Mouse (Mus musculus) erythroblast, embryonic 14.5 days (primary cell): ENCODE results near the gene Atp2a1. TPM values are rescaled to one million over a fixed set of nuclear protein-coding genes. Genes with fewer than 3 reads are reported as not detected.
"Not testable (repeated sequence)": the region's sequence is repeated elsewhere in the genome, so short reads cannot be mapped to it uniquely, and the experiment has no call there.

Source experiments
- H3K27me3 ChIP-seq: 2 replicates; pipeline ENCODE4 v1.6.1; 2012; ENCODE audit warnings: inconsistent platforms; ENCODE audit not compliant: control insufficient read depth
- H3K36me3 ChIP-seq: 2 replicates; pipeline ENCODE4 v1.6.1; 2012; ENCODE audit warnings: mild to moderate bottlenecking, inconsistent platforms; ENCODE audit not compliant: control insufficient read depth
- H3K4me1 ChIP-seq: 2 replicates; pipeline ENCODE4 v1.6.1; 2012; ENCODE audit warnings: inconsistent platforms; ENCODE audit not compliant: control insufficient read depth
- H3K4me3 ChIP-seq: replicated peaks from 2 replicates; pipeline ENCODE3; 2012; ENCODE audit warnings: moderate library complexity, mild to moderate bottlenecking, inconsistent platforms
- H3K9me3 ChIP-seq: 2 replicates; pipeline ENCODE4 v1.6.1; 2012; ENCODE audit warnings: low read length, inconsistent platforms, mixed read lengths; ENCODE audit not compliant: control insufficient read depth
- GATA1 ChIP-seq: IDR thresholded peaks from 2 replicates; pipeline ENCODE4 v1.6.1; 2012; ENCODE audit warnings: low read length, inconsistent platforms, mixed read lengths
- TAL1 ChIP-seq: IDR thresholded peaks from 3 replicates; pipeline ENCODE4 v1.6.1; 2012; ENCODE audit warnings: low read length, inconsistent platforms, mixed read lengths
- polyA plus RNA-seq: library from polyadenylated mRNA; stranded (reverse); fragments of >175 nt; gene quantifications from 2 replicates; pipeline ENCODE4 v1.2.3, GENCODE M21; 2012

The Atp2a1 gene
- polyA plus RNA-seq, 1 experiment, result not detected

DNA sequence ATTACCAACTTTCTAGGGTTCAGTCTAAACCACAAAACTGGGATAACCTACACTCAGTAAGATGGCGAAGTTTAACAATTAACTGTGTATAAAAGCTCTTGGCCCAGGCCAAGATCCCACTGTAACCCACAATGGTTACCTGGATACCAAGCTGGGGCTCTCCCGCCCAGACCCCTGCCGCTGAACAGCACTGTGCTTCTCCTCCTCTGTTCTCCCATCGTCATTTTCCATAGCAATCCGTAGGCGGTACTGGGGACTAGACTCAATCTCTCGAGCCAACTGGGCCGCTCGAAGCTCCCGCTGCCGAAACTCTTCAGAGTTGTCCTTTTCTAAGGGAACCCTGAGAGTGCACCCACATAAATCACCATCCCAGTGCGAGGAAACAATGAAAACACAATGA is 35.1 kb upstream of the Atp2a1 start:
- Histone ChIP-seq H3K4me1 (peaks cover 39% of the 10 kb centered on the region), H3K36me3 (peaks cover 84% of the 10 kb centered on the region), H3K9me3 (no peaks in the 10 kb centered on the region), H3K4me3 (no peak overlapping the region), H3K27me3 (no peaks in the 10 kb centered on the region)
- no peak for TF ChIP-seq GATA1

- H3K9me3 ChIP-seq, result no peaks in the 10 kb centered on the region
- peaks cover 45% of the 10 kb centered on the region for H3K4me1 ChIP-seq
- H3K27me3 ChIP-seq, result no peaks in the 10 kb centered on the region
- no peak for TF ChIP-seq TAL1
- no peak overlapping the region for H3K4me3 ChIP-seq
- peaks cover 98% of the 10 kb centered on the region for H3K36me3 ChIP-seq
Measured at GRCm38 (mm10) chr7:126496475-126496874, 33.6 kb upstream of the Atp2a1 start.

GRCm38 (mm10) chr7:126494120-126494519 is 31.2 kb upstream of the Atp2a1 start:
- H3K9me3 ChIP-seq, result no peaks in the 10 kb centered on the region
- peaks cover 98% of the 10 kb centered on the region for H3K36me3 ChIP-seq
- H3K27me3 ChIP-seq, result no peaks in the 10 kb centered on the region
- H3K4me3 ChIP-seq, result no peak overlapping the region
- TF ChIP-seq TAL1, result no peak
- TF ChIP-seq GATA1, result no peak
- H3K4me1 ChIP-seq, result peaks cover 26% of the 10 kb centered on the region

DNA sequence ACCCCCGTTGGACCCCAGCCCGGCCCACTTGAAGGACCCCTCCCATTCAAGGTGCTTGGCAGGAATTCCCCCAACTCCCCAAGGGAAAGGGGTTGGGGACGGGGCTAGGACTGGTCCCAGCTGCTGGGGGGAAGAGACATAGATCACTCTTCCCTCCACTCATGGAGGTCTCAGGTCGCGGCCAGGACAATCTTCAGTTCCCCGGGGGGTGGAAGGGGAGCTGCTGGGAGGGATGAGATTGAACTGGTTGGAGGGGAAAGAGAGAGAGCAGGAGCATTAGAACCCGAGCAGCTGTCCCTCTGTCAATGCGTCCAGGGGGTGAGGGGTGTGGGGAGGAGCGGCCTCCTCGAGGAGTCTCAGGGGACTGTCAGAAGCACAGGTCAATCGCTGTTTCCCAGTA is 29.1 kb upstream of the Atp2a1 start:
- Histone ChIP-seq H3K36me3 (peaks cover 86% of the 10 kb centered on the region), H3K4me1 (peaks cover 27% of the 10 kb centered on the region), H3K4me3 (no peak overlapping the region), H3K9me3 (no peaks in the 10 kb centered on the region), H3K27me3 (no peaks in the 10 kb centered on the region)
- no peak for TF ChIP-seq TAL1
- no peak for TF ChIP-seq GATA1

GRCm38 (mm10) chr7:126491005-126491404 is 28.1 kb upstream of the Atp2a1 start:
- Histone ChIP-seq H3K4me1 (peaks cover 32% of the 10 kb centered on the region), H3K27me3 (no peaks in the 10 kb centered on the region), H3K4me3 (no peak overlapping the region), H3K9me3 (no peaks in the 10 kb centered on the region), H3K36me3 (peaks cover 76% of the 10 kb centered on the region)
- no peak for TF ChIP-seq GATA1
- no peak for TF ChIP-seq TAL1

DNA sequence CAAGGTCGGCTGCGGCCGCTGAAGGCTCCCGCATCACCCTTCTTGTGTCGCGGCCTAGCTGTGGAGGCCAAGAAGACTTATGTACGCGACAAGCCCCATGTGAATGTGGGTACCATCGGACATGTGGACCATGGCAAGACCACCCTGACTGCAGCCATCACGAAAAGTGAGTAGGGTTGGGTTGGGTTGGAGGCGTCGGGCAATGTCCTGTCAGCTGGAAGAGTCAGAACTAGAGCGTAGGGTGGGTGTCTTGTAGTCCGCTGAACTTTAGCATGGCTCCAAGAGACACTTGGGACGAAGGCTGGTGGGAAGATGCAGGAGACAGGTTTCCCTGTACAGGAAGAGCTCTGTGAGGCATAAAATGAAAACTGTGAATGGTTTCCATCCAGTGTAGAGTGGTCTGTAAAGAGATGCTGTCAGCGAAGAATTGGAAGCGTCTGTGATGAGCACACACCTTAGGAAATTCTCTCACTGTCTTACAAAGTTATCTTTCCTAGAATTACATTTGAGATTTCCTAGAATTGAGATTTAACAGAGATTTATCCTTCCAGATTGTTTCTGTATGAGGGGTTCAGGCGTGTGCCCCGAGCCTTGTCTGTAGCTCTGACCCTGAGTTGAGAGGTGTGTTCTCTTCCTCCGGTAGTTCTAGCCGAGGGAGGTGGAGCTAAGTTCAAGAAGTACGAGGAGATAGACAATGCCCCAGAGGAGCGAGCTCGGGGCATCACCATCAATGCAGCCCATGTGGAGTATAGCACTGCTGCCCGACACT is 24.9 kb upstream of the Atp2a1 start:
- Histone ChIP-seq H3K4me3 (peak overlapping the region; percentile 86), H3K4me1 (peaks cover 35% of the 10 kb centered on the region), H3K36me3 (peaks cover 44% of the 10 kb centered on the region)
- not testable (repeated sequence) for H3K9me3 ChIP-seq, H3K27me3 ChIP-seq

DNA sequence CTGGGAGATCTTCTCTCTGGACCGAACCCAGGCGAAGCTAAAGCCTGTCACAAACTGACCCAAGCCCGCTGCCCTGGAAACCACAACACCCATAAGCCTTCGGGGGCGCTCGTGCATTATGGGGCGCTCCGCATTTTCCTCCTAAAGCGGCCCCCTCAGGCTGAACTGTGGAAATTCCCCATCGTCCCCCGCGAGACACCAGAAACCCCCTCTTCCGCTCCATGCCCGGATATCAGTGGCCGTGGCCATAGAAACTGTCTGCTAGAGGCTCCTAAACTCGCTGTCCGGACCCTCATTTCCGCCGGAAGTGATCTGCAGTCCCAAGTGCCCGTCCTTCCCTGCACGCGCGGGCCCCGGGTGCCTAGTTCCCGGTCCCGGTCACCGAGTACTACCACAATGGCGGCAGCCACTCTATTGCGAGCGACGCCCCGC is 24.2 kb upstream of the Atp2a1 start, which contains the start of gene Tufm:
Tufm (plus strand) TSS at position 310 of the 432 bp plus-strand sequence.
- Histone ChIP-seq H3K4me1 (peaks cover 40% of the 10 kb centered on the region), H3K36me3 (peaks cover 37% of the 10 kb centered on the region), H3K27me3 (no peaks in the 10 kb centered on the region), H3K9me3 (no peaks in the 10 kb centered on the region), H3K4me3 (peak within 1 kb of the TSS; percentile 86)
- TF ChIP-seq GATA1 (no peak), TAL1 (no peak)

- Histone ChIP-seq H3K4me1 (peaks cover 26% of the 10 kb centered on the region), H3K4me3 (peak overlapping the region; percentile 52), H3K9me3 (no peaks in the 10 kb centered on the region), H3K36me3 (no peaks in the 10 kb centered on the region), H3K27me3 (no peaks in the 10 kb centered on the region)
- TF ChIP-seq GATA1, result no peak
- TF ChIP-seq TAL1, result no peak
Measured at GRCm38 (mm10) chr7:126482392-126482871, 19.5 kb upstream of the Atp2a1 start.

DNA sequence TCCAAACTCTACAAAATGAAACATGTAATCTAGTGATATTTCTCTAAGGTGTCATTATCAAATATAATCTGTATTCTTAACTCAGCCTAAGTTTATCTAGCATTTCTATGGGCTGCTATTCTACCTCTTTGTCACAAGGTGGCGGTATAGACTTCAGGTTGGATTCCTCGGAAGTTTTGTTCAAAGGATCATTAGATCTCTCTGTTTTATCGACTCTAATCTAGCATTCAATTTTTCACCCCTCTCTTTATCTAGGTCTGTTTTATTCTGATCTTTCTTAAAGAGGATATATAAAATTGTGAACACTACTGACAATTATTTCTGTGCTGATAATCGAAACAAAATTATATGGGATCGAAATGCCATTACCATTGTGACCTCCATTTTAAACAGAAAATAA is 18.8 kb upstream of the Atp2a1 start:
- no peak for TF ChIP-seq GATA1
- peak overlapping the region; percentile 52 for H3K4me3 ChIP-seq
- H3K27me3 ChIP-seq, result no peaks in the 10 kb centered on the region

More for the DNA sequence above, 18.8 kb upstream of the Atp2a1 start:
- no peaks in the 10 kb centered on the region for H3K9me3 ChIP-seq
- H3K4me1 ChIP-seq, result peaks cover 22% of the 10 kb centered on the region
- no peaks in the 10 kb centered on the region for H3K36me3 ChIP-seq
